Mouse (Mus musculus): ENCODE data around the gene Srf.
A peak's percentile ranks its signal among the peaks of the same experiment; 100 is the strongest.
"Not testable (repeated sequence)": the region's sequence is repeated elsewhere in the genome, so short reads cannot be mapped to it uniquely, and the experiment has no call there.

The Srf gene

GRCm38 (mm10) chr17:46555673-46556583, at the start of gene Srf:
Srf (minus strand) TSS chr17:46556175.
- peak; percentile 86 for DNase-seq (ENCODE audit: low read depth, low spot score)

- DNase-seq (ENCODE audit: low read depth, low spot score) = no peak
Measured at GRCm38 (mm10) chr17:46605126-46605525, 49.2 kb upstream of the Srf start.

GRCm38 (mm10) chr17:46603229-46603628, 47.3 kb upstream of the Srf start:
- DNase-seq (ENCODE audit: low read depth, low spot score) = no peak

- no peak for DNase-seq (ENCODE audit: low read depth, low spot score)
Measured at GRCm38 (mm10) chr17:46602212-46602611, 46.2 kb upstream of the Srf start.

GRCm38 (mm10) chr17:46600569-46600968, 44.6 kb upstream of the Srf start:
- DNase-seq (ENCODE audit: low read depth, low spot score) = no peak

- no peak for DNase-seq (ENCODE audit: low read depth, low spot score)
Measured at GRCm38 (mm10) chr17:46598963-46599362, 43.0 kb upstream of the Srf start.

GRCm38 (mm10) chr17:46597956-46598355, 42.0 kb upstream of the Srf start:
- DNase-seq (ENCODE audit: low read depth, low spot score) = no peak

GRCm38 (mm10) chr17:46595336-46595735, 39.4 kb upstream of the Srf start:
- DNase-seq (ENCODE audit: low read depth, low spot score) = no peak

GRCm38 (mm10) chr17:46594606-46595005, 38.6 kb upstream of the Srf start:
- no peak for DNase-seq (ENCODE audit: low read depth, low spot score)

- no peak for DNase-seq (ENCODE audit: low read depth, low spot score)
Measured at GRCm38 (mm10) chr17:46593124-46593523, 37.1 kb upstream of the Srf start.

GRCm38 (mm10) chr17:46591406-46591805, 35.4 kb upstream of the Srf start:
- no peak for DNase-seq (ENCODE audit: low read depth, low spot score)

- no peak for DNase-seq (ENCODE audit: low read depth, low spot score)
Measured at GRCm38 (mm10) chr17:46590439-46590838, 34.5 kb upstream of the Srf start.

- no peak for DNase-seq (ENCODE audit: low read depth, low spot score)
Measured at GRCm38 (mm10) chr17:46589635-46590314, 33.8 kb upstream of the Srf start.

- no peak for DNase-seq (ENCODE audit: low read depth, low spot score)
Measured at GRCm38 (mm10) chr17:46588913-46589312, 32.9 kb upstream of the Srf start.

GRCm38 (mm10) chr17:46588173-46588572, 32.2 kb upstream of the Srf start:
- no peak for DNase-seq (ENCODE audit: low read depth, low spot score)

- DNase-seq (ENCODE audit: low read depth, low spot score) = no peak
Measured at GRCm38 (mm10) chr17:46586327-46586726, 30.4 kb upstream of the Srf start.

- DNase-seq (ENCODE audit: low read depth, low spot score) = no peak
Measured at GRCm38 (mm10) chr17:46578650-46579049, 22.7 kb upstream of the Srf start.

- DNase-seq (ENCODE audit: low read depth, low spot score) = no peak
Measured at GRCm38 (mm10) chr17:46576070-46576469, 20.1 kb upstream of the Srf start.

- no peak for DNase-seq (ENCODE audit: low read depth, low spot score)
Measured at GRCm38 (mm10) chr17:46574535-46574934, 18.6 kb upstream of the Srf start.

GRCm38 (mm10) chr17:46571005-46571404, 15.0 kb upstream of the Srf start:
- DNase-seq (ENCODE audit: low read depth, low spot score) = no peak

GRCm38 (mm10) chr17:46559146-46559545, 3.2 kb upstream of the Srf start:
- no peak for DNase-seq (ENCODE audit: low read depth, low spot score)

- DNase-seq (ENCODE audit: low read depth, low spot score) = no peak
Measured at GRCm38 (mm10) chr17:46558151-46558550, 2.2 kb upstream of the Srf start.

- not testable (repeated sequence) for DNase-seq (ENCODE audit: low read depth, low spot score)
Measured at GRCm38 (mm10) chr17:46557321-46557720, 1.3 kb upstream of the Srf start.
